Mouse (Mus musculus) spleen, adult 2 months (tissue): ENCODE data around the gene Myl4.

Experiments used
- CTCF ChIP-seq: fragments of 200-500 bp; IDR thresholded peaks from 2 replicates; pipeline ENCODE4 v1.5.1; 2011; ENCODE audit warnings: mild to moderate bottlenecking, inconsistent platforms; ENCODE audit not compliant: insufficient read depth, insufficient read length, insufficient replicate concordance; ENCODE audit errors: extremely low read depth
- POLR2A ChIP-seq: fragments of 200-500 bp; IDR thresholded peaks from 2 replicates; pipeline ENCODE4 v1.6.1; 2011; ENCODE audit warnings: low read depth, low read length, inconsistent platforms

DNA sequence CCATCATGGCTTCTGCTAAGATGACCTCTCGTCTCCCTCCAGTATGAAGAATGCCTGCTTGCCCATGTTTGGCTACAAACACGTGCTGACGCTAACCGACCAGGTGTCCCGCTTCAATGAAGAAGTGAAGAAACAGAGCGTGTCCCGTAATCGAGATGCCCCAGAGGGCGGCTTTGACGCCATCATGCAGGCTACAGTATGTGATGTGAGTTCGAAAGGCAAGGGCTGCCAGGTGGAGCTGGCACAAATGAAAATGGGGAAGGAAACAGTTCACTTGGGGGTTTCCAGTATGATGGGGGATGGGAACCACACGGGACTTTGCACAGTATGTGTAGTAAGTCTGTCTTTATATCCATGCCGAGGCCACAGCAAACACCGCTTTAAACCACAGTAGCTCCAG is 86.5 kb downstream of the Myl4 start:
- TF ChIP-seq POLR2A (no peak; the same call in 1 of the 2 replicates), CTCF (no peak)
